Mouse (Mus musculus) adrenal gland, postnatal 14 days (tissue): ENCODE measurements around the gene Aldh4a1. TPM values are rescaled to one million over a fixed set of nuclear protein-coding genes. Genes with fewer than 3 reads are reported as not detected.

ENCODE experiments used
- DNase-seq: peaks from one replicate; pipeline ENCODE4 v3.0.0; 2021; ENCODE audit warnings: mixed read lengths
- microRNA-seq, 2 experiments: library from miRNA; unstranded; fragments of <30 nt; microRNA quantifications; one replicate each; pipeline ENCODE4 v1.2.0; 2021
- total RNA-seq: library from RNA; stranded (reverse); gene quantifications from 2 replicates; pipeline ENCODE4 v1.2.3, GENCODE M21; 2021

Aldh4a1 gene
- total RNA-seq, 1 experiment from 2014 or later, result 97.6 TPM

- DNase-seq, result no peak
Measured at GRCm38 (mm10) chr4:139675696-139676095, 53.0 kb downstream of the Aldh4a1 start.

DNA sequence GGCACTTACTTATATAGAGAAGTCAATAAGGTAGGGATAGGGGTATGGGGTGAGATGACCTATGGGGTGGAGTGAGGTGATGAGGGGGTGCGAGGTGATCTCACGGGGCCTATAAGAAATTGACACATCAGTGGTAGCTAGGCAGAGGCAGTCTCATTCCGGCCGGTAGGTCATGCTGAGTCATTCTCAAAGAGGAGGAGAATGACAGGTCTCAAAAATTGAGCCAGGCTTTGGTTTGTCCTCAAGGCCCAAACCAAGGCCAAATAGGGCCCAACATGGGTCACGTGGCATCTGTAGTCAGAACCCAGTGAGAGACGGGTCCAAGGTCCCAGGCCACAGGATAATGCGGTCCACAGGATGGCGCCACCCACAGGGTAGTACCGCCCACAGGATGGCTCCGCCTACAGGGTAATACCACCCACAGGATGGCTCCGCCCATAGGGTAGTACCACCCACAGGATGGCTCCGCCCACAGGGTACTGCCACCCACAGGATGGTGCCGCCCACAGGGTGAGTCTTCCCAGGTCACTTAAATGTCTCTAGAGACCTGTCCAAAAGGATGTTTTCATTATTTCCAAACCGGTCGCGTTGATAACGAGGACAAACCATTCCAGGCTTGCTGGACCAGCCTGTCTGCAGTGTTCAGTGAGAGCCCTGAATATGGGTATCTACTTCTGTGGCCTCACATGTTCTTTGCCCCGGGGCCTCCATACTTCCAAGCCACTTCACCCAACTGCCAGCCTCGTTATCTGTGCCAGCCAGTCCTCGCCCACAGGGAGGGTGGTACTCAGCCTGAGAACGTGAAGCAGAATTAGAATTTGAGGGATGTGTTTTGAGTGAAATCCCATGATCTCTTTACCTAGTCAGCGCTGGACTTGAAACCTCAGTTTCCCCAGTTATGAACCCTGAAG lies 61.3 kb downstream of the Aldh4a1 start:
- peak; percentile 89 for DNase-seq

DNA sequence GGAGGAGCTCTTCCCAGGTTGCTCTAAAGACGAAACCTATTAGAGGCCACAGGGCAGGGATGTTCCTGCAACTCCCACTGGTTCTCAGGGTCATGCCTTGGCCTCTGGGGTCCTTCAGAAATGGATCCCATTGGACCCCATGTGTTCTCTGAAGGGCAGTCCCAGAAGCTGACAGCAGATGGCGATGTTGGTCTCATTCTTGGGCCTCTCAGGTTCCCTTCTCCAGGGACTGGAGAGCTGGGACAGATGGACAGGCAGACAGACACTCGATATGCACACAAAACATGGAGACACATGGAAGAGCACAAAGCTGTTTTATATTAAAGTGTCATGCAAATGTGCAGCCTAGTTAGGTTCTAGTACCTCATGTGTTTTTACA lies 62.0 kb downstream of the Aldh4a1 start:
- DNase-seq, result peak; percentile 80

GRCm38 (mm10) chr4:139688058-139688457 lies 65.4 kb downstream of the Aldh4a1 start:
- DNase-seq, result no peak

DNA sequence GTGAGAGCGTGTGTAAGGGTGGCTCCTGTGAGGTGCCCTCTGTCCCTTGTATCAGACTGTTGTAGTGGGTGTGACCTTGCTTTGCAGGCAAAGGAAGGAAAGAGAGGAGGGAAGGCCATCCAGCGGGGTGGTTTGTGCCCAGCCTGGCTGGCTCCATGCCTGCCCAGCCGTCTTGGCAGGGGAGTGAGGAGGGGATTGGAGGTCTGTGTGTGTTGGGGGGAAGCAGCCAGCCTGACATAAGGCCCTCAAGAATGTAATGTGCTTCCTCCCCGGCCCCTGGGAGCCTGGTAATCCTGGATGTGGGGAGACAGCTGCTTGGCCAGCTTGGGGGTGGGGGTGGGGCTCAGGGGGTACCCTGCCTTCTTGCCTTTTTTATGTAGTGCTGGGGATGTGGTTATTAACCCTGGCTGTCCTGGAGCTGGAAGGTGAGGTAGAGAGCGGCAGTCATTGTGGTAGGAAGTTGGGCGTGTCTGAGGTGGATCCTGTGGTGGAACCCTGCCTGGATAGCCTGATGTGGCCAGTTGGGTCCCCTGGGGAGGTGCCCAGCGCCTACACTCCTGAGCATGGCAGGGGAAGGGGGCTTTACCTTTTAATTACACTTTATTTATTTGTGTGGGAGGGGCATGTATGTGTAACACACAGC lies 67.1 kb downstream of the Aldh4a1 start:
- DNase-seq, result peak; percentile 25

GRCm38 (mm10) chr4:139693315-139693714 lies 70.6 kb downstream of the Aldh4a1 start:
- no peak for DNase-seq

GRCm38 (mm10) chr4:139697755-139698154 lies 75.1 kb downstream of the Aldh4a1 start:
- no peak for DNase-seq

GRCm38 (mm10) chr4:139698602-139699001 lies 75.9 kb downstream of the Aldh4a1 start:
- DNase-seq, result no peak

Small RNA genes within 50 kb of the gene (microRNA-seq; reads per million reads assigned to microRNA genes)
- 0 reads per million in 2 experiments for gene Gm25571
- 0 to 0.38 reads per million in 2 experiments for gene Mir7020

Other genes starting within 250 kb of the Aldh4a1 start
- 14.8 and 15.5 TPM in 2 replicates for gene Iffo2, start 92.3 kb upstream of the Aldh4a1 start, total RNA-seq
- not detected in 2 replicates for gene Gm21969, start 19.7 kb upstream of the Aldh4a1 start, total RNA-seq
- not detected in 2 replicates for gene Tas1r2, start 30.7 kb downstream of the Aldh4a1 start, total RNA-seq
- gene Pax7, start 210.7 kb downstream of the Aldh4a1 start, total RNA-seq, result not detected in 2 replicates